Mouse (Mus musculus): Measurements from ENCODE around the gene Vps53. TPM values are rescaled to one million over a fixed set of nuclear protein-coding genes. Genes with fewer than 3 reads are reported as not detected.
"Not testable (repeated sequence)": the region's sequence is repeated elsewhere in the genome, so short reads cannot be mapped to it uniquely, and the experiment has no call there.

The Vps53 gene
- total and polyA plus RNA-seq, 3 experiments = 20.2 to 61.2 (median 51.6) TPM

DNA sequence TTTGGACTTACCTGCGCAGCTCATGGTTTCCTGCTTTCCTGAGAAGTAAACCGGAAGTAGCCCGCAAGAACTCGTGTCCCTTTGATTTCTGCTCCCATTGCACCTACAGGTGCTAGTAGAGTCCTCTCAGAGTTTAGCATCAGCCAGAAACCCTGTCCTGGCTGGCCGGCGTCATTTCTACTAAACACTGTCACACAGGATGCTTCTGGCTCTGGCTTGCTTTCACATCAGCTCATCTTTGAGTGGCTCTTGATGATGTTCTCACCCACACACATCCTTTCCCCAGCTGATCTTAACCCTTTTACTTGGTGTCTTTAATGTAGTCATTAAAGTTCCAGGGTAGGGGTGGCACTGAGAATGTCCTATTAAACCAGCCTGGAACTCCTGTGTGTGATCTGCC lies 164.2 kb downstream of the Vps53 start:
- DNase-seq = no peak

GRCm38 (mm10) chr11:76010838-76011624 lies 168.4 kb downstream of the Vps53 start:
- no peak for DNase-seq

DNA sequence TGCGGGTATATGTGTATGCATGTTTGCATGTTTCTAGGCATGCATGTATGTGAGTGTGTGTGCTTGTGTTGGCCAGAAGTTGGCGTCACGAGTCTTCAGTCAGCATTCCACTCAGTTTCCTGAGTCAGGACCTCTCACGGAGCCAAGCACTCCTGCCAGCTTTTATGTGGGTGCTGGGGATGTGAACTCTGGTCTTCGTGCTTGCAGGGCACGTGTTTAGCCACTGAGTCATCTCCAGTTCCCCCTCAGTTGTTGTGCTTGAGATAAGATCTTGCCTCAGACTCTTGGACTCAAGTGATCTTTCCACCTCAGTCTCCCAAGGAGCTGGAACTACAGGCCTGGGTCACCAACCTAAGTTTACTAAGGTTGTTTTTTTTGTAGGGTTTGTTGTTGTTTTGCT lies 170.3 kb downstream of the Vps53 start:
- DNase-seq = no peak

DNA sequence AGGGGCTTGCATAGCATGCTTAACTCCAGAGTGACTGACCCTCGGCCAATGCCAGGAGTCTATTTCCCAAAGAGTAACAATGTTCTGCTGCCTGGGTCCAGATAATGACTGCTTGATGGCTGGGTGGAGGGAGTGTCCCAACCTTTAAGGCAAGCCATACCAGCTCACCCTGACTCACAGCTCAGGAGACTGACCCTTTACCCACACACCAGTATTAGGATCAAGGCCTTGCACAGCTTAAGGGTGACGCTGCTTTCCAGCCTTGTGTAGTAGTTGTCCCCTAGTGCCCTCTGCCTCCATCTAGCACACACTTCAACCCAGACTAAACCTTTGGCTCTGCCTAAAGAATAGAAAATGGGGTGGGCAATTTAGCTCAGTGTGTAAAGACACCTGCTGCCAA lies 171.3 kb downstream of the Vps53 start:
- DNase-seq = no peak

GRCm38 (mm10) chr11:76004276-76004675 lies 175.2 kb downstream of the Vps53 start:
- DNase-seq = not testable (repeated sequence)

DNA sequence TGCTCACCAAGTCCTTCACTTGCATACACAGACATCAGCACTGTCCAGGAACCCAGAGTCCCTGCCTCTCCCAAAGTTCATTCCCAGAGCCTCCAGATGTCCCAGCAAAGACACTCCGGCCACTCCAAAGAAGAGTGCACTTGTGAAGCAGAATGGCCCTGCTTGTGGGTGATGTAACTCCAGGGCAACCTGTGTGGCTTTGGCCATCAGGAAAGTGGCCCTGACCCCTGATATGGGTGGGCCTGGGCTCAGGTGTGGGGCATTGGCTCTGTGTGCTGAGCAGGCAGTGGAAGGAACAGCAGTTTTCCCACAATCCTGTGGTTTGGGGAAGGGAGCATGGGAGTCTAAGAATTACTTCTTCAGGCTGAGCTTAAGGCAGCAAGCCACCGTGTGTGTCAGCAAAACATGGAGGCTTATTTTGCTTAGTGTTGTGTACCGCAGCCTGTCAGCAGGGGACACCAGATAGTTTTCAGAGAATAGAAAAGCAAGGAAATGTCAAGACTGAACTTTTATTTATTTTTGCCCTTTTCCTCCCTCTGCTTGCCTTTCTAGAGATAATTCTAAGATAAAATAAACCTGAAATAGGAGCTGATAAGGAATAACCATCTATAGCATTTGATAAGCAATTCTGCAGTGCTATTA lies 178.1 kb downstream of the Vps53 start:
- DNase-seq = no peak

DNA sequence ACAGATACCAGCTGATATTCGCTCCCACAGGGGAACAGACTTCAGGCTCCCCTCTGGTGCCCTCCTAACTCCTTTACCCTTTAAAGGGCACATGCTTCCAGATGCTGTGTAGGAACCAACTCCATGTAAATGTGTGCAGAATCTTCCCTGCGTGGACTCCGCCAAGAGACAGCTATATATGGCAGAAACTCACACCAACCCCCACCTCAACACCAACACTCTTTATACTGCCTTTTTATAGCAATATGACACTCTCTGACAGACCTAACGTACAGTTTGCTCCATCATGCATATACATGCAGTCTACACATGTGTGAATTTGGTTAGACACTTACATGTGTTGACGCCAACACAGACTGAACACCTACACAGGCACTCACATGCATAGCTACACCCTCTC lies 178.7 kb downstream of the Vps53 start:
- DNase-seq = no peak

DNA sequence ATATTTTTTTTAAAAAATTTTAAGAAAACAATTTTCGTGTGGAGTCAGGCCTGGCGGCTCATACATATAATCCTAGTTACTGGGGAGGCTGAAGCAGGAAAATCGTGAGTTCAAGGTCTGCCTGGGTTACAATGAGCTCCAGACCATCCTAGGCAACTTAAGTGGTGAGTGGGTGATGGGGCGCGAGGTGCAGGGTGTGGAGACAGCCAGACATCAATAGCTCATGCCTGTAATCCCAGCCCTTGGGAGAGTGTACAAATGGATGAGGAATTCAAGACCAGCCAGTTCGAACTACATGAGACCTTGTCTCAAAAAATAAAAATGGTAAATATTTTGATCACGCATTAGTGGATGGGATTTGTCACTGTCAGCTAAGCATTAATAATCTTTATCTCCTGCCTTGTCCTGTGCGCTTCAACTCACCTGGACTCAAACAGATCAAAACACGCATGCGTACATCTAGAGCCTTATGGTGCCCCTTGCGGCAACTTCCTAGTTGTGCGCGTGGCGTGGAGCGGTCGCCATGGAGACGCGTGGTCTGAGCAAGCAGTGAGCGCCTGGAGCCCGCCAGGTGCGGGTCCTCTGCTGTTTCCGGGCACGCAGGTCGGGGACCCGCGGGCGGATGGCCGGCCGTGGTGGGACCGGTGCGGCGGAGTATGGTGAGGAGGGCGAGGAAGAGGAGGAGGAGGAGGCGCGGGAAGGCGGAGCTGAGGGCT lies 179.8 kb downstream of the Vps53 start, which contains the start of gene 1700016K19Rik:
Gene 1700016K19Rik, plus strand, starts transcription at position 473 of the 716 bp plus-strand sequence.
- DNase-seq = peak; percentile 81

Other genes with a start within 250 kb of the Vps53 start
- 10 to 100 TPM; 16.6 to 18.0 TPM for gene Rph3al, start 241.2 kb downstream of the Vps53 start, total RNA-seq (2021)
- gene Rph3al, start 241.2 kb downstream of the Vps53 start, polyA plus RNA-seq (2012; rRNA removed) = 19.6 and 20.4 TPM in 2 replicates
- not detected for gene 1700016K19Rik, start 179.7 kb downstream of the Vps53 start, total RNA-seq (2021)
- gene 1700016K19Rik, start 179.7 kb downstream of the Vps53 start, polyA plus RNA-seq (2012; rRNA removed) = not detected in 2 replicates
- 10 to 100 TPM; 14.8 to 29.8 TPM for gene Rflnb, start 151.9 kb downstream of the Vps53 start, total RNA-seq (2021)
- 23.1 and 30.5 TPM in 2 replicates for gene Rflnb, start 151.9 kb downstream of the Vps53 start, polyA plus RNA-seq (2012; rRNA removed)
- 1 to 10 TPM; 5.6 to 5.8 TPM for gene Fam57a, start within 50 bp of the Vps53 start, total RNA-seq (2021)
- gene Fam57a, start within 50 bp of the Vps53 start, polyA plus RNA-seq (2012; rRNA removed) = 7.3 and 9.8 TPM in 2 replicates
- under 1 TPM; 0.72 to 0.73 TPM for gene Dbil5, start 38.0 kb upstream of the Vps53 start, total RNA-seq (2021)
- gene Dbil5, start 38.0 kb upstream of the Vps53 start, polyA plus RNA-seq (2012; rRNA removed) = 0.97 TPM in 1 of 2 replicates, not detected in the other
- gene Gemin4, start 38.0 kb upstream of the Vps53 start, total RNA-seq (2021) = 1 to 10 TPM; 5.4 to 9.1 TPM
- 4.5 and 5.9 TPM in 2 replicates for gene Gemin4, start 38.0 kb upstream of the Vps53 start, polyA plus RNA-seq (2012; rRNA removed)
- gene Mrm3, start 64.1 kb upstream of the Vps53 start, total RNA-seq (2021) = 10 to 100 TPM; 18.1 to 21.3 TPM
- 10.4 and 13.0 TPM in 2 replicates for gene Mrm3, start 64.1 kb upstream of the Vps53 start, polyA plus RNA-seq (2012; rRNA removed)
- 10 to 100 TPM; 76.3 to 86.1 TPM for gene Glod4, start 64.1 kb upstream of the Vps53 start, total RNA-seq (2021)
- gene Glod4, start 64.1 kb upstream of the Vps53 start, polyA plus RNA-seq (2012; rRNA removed) = 1.7 TPM in 2 replicates
- gene Nxn, start 219.5 kb upstream of the Vps53 start, total RNA-seq (2021) = 10 to 100 TPM; 28.9 to 31.6 TPM
- gene Nxn, start 219.5 kb upstream of the Vps53 start, polyA plus RNA-seq (2012; rRNA removed) = 21.5 and 25.2 TPM in 2 replicates
- 10 to 100 TPM; 37.9 to 53.7 TPM for gene Timm22, start 227.3 kb upstream of the Vps53 start, total RNA-seq (2021)
- 13.8 and 21.4 TPM in 2 replicates for gene Timm22, start 227.3 kb upstream of the Vps53 start, polyA plus RNA-seq (2012; rRNA removed)